Mouse (Mus musculus) intestine, embryonic 16.5 days (tissue): ENCODE data around the gene Socs1. TPM values are rescaled to one million over a fixed set of nuclear protein-coding genes. Genes with fewer than 3 reads are reported as not detected.
A peak's percentile ranks its signal among the peaks of the same experiment; 100 is the strongest.

Experiments used
- ATAC-seq: fragments of 200-750 bp; cut with Nextera tagmentation; 2 replicates; pipeline ENCODE4 v1.8.0; 2017; ENCODE audit warnings: moderate TSS enrichment, moderate library complexity
- H3K27ac ChIP-seq: fragments of 300-500 bp; sonication (generic); 2 replicates; pipeline ENCODE4 v1.5.1; 2014; ENCODE audit warnings: mild to moderate bottlenecking, low read length
- H3K27me3 ChIP-seq: fragments of 300-500 bp; sonication (generic); replicated peaks from 2 replicates; pipeline ENCODE4 v1.6.1; 2014; ENCODE audit warnings: low read length, control low read depth, mixed read lengths; ENCODE audit not compliant: control insufficient read depth, insufficient read depth
- H3K36me3 ChIP-seq: fragments of 300-500 bp; sonication (generic); 2 replicates; pipeline ENCODE4 v1.6.1; 2014; ENCODE audit warnings: low read length, control low read depth; ENCODE audit not compliant: control insufficient read depth, insufficient read depth
- H3K4me1 ChIP-seq: fragments of 300-500 bp; sonication (generic); 2 replicates; pipeline ENCODE4 v1.6.1; 2014; ENCODE audit warnings: low read length, control low read depth, mixed read lengths; ENCODE audit not compliant: control insufficient read depth, insufficient read depth
- H3K4me2 ChIP-seq: fragments of 300-500 bp; sonication (generic); 2 replicates; pipeline ENCODE4 v1.6.1; 2014; ENCODE audit warnings: low read depth, low read length, control low read depth
- H3K4me3 ChIP-seq: fragments of 300-500 bp; sonication (generic); 2 replicates; pipeline ENCODE4 v1.5.1; 2014; ENCODE audit warnings: mild to moderate bottlenecking, low read length
- H3K9ac ChIP-seq: fragments of 300-500 bp; sonication (generic); 2 replicates; pipeline ENCODE4 v1.6.1; 2014; ENCODE audit warnings: low read depth, low read length
- H3K9me3 ChIP-seq: fragments of 300-500 bp; sonication (generic); 2 replicates; pipeline ENCODE4 v1.6.1; 2016; ENCODE audit warnings: low read length, control low read depth; ENCODE audit not compliant: control insufficient read depth
- WGBS: fragments of 180-500 bp; shearing (Covaris S2); extraction: QIAGEN DNeasy Blood & Tissue Kit; methylation state at CpG from one replicate; pipeline ENCODE4 v1.1.7; 2014; 5-methylcytosine and 5-hydroxymethylcytosine counted together
- polyA plus RNA-seq: library from polyadenylated mRNA; unstranded; fragments of >200 nt; fragmentation: Nextera tagmentation; extraction: Ambion mirVana; gene quantifications from 2 replicates; pipeline ENCODE4 v1.2.1, GENCODE M21; 2015

Socs1 gene
- 4.9 and 5.2 TPM in 2 replicates for polyA plus RNA-seq

GRCm38 (mm10) chr16:10785371-10786231, at the start of gene Socs1:
TSS of gene Socs1 (minus strand) at chr16:10785536.
- H3K27me3 ChIP-seq = no peaks in the 10 kb centered on the region
- H3K4me3 ChIP-seq = peak within 1 kb of the TSS; percentile 79
- peak within 1 kb of the TSS; percentile 86 for H3K9ac ChIP-seq
- 0 out of 2 replicates have a peak, but pooled peaks cover 2% of the 10 kb centered on the region for H3K36me3 ChIP-seq
- H3K4me1 ChIP-seq = peaks cover 19% of the 10 kb centered on the region
- WGBS = under 1% methylated on average over 59 of the region's 59 CpGs
- peak; percentile 89 for ATAC-seq
- H3K4me2 ChIP-seq = peak within 1 kb of the TSS; percentile 97
- H3K27ac ChIP-seq = peak within 1 kb of the TSS; percentile 99
- no peaks in the 10 kb centered on the region for H3K9me3 ChIP-seq

- WGBS = 7% methylated on average over 12 of the region's 12 CpGs
- no peak overlapping the region for H3K27ac ChIP-seq
Measured at GRCm38 (mm10) chr16:10834542-10834910, 49.2 kb upstream of the Socs1 start.

GRCm38 (mm10) chr16:10828461-10828805, 43.1 kb upstream of the Socs1 start:
- ATAC-seq = peak; percentile 37; the same call in 1 of the 2 replicates
- no peaks in the 10 kb centered on the region for H3K27me3 ChIP-seq

More at GRCm38 (mm10) chr16:10834542-10834910, 49.2 kb upstream of the Socs1 start:
- Histone ChIP-seq H3K9me3 (0 out of 2 replicates have a peak, but pooled peaks cover 3% of the 10 kb centered on the region), H3K36me3 (no peaks in the 10 kb centered on the region), H3K27me3 (no peaks in the 10 kb centered on the region), H3K4me3 (peak overlapping the region; percentile 90), H3K4me1 (peaks cover 29% of the 10 kb centered on the region), H3K4me2 (peak overlapping the region; percentile 85), H3K9ac (no peak overlapping the region)
- ATAC-seq = no peak

GRCm38 (mm10) chr16:10827766-10828460, 42.6 kb upstream of the Socs1 start:
- no peak overlapping the region for H3K4me3 ChIP-seq
- no peak for ATAC-seq
- no peaks in the 10 kb centered on the region for H3K36me3 ChIP-seq
- no peaks in the 10 kb centered on the region for H3K4me1 ChIP-seq
- no peaks in the 10 kb centered on the region for H3K27me3 ChIP-seq
- H3K9ac ChIP-seq = no peak overlapping the region
- WGBS = 80% methylated on average over 7 of the region's 7 CpGs
- H3K9me3 ChIP-seq = 0 out of 2 replicates have a peak, but pooled peaks cover 3% of the 10 kb centered on the region
- H3K27ac ChIP-seq = no peak overlapping the region
- H3K4me2 ChIP-seq = no peak overlapping the region

More at GRCm38 (mm10) chr16:10828461-10828805, 43.1 kb upstream of the Socs1 start:
- Histone ChIP-seq H3K9ac (no peak overlapping the region), H3K27ac (no peak overlapping the region), H3K9me3 (0 out of 2 replicates have a peak, but pooled peaks cover 3% of the 10 kb centered on the region), H3K4me1 (no peaks in the 10 kb centered on the region), H3K4me2 (no peak overlapping the region), H3K4me3 (no peak overlapping the region), H3K36me3 (no peaks in the 10 kb centered on the region)
- 59% methylated on average over 4 of the region's 4 CpGs for WGBS

- H3K9ac ChIP-seq = no peak overlapping the region
- WGBS = 91% methylated on average over 9 of the region's 9 CpGs
Measured at GRCm38 (mm10) chr16:10827269-10827668, 41.9 kb upstream of the Socs1 start.

GRCm38 (mm10) chr16:10825840-10826239, 40.5 kb upstream of the Socs1 start:
- Histone ChIP-seq H3K4me2 (no peak overlapping the region), H3K27me3 (no peaks in the 10 kb centered on the region), H3K9ac (no peak overlapping the region), H3K36me3 (no peaks in the 10 kb centered on the region), H3K9me3 (no peaks in the 10 kb centered on the region), H3K4me1 (0 out of 2 replicates have a peak, but pooled peaks cover 4% of the 10 kb centered on the region), H3K27ac (no peak overlapping the region), H3K4me3 (no peak overlapping the region)
- WGBS = 96% methylated on average over 4 of the region's 4 CpGs
- no peak for ATAC-seq

More at GRCm38 (mm10) chr16:10827269-10827668, 41.9 kb upstream of the Socs1 start:
- no peak overlapping the region for H3K27ac ChIP-seq
- H3K4me3 ChIP-seq = no peak overlapping the region
- no peak overlapping the region for H3K4me2 ChIP-seq
- H3K4me1 ChIP-seq = no peaks in the 10 kb centered on the region
- no peaks in the 10 kb centered on the region for H3K9me3 ChIP-seq
- no peaks in the 10 kb centered on the region for H3K27me3 ChIP-seq
- ATAC-seq = no peak
- no peaks in the 10 kb centered on the region for H3K36me3 ChIP-seq

GRCm38 (mm10) chr16:10824536-10824935, 39.2 kb upstream of the Socs1 start:
- H3K27ac ChIP-seq = no peak overlapping the region
- H3K27me3 ChIP-seq = no peaks in the 10 kb centered on the region
- H3K36me3 ChIP-seq = no peaks in the 10 kb centered on the region
- 87% methylated on average over 1 of the region's 1 CpGs for WGBS
- H3K4me1 ChIP-seq = 0 out of 2 replicates have a peak, but pooled peaks cover 4% of the 10 kb centered on the region
- H3K4me3 ChIP-seq = no peak overlapping the region
- no peak overlapping the region for H3K4me2 ChIP-seq
- ATAC-seq = no peak
- H3K9ac ChIP-seq = no peak overlapping the region
- H3K9me3 ChIP-seq = no peaks in the 10 kb centered on the region

- H3K4me2 ChIP-seq = no peak overlapping the region
- H3K4me1 ChIP-seq = 0 out of 2 replicates have a peak, but pooled peaks cover 4% of the 10 kb centered on the region
- ATAC-seq = peak; percentile 31; the same call in 1 of the 2 replicates
- WGBS = 45% methylated on average over 4 of the region's 4 CpGs
- H3K9me3 ChIP-seq = no peaks in the 10 kb centered on the region
- no peak overlapping the region for H3K4me3 ChIP-seq
- no peak overlapping the region for H3K27ac ChIP-seq
- no peaks in the 10 kb centered on the region for H3K36me3 ChIP-seq
- H3K27me3 ChIP-seq = no peaks in the 10 kb centered on the region
- no peak overlapping the region for H3K9ac ChIP-seq
Measured at GRCm38 (mm10) chr16:10821387-10821786, 36.1 kb upstream of the Socs1 start.

GRCm38 (mm10) chr16:10819966-10820365, 34.6 kb upstream of the Socs1 start:
- Histone ChIP-seq H3K9ac (no peak overlapping the region), H3K36me3 (no peaks in the 10 kb centered on the region), H3K27me3 (no peaks in the 10 kb centered on the region), H3K4me1 (0 out of 2 replicates have a peak, but pooled peaks cover 4% of the 10 kb centered on the region), H3K9me3 (no peaks in the 10 kb centered on the region), H3K27ac (no peak overlapping the region), H3K4me2 (no peak overlapping the region), H3K4me3 (no peak overlapping the region)
- ATAC-seq = no peak
- WGBS = 76% methylated on average over 3 of the region's 3 CpGs
